Mouse (Mus musculus) effector memory CD4-positive, alpha-beta T cell, adult 5 months (primary cell): Measurements from ENCODE around the gene Arhgap22. TPM values are rescaled to one million over a fixed set of nuclear protein-coding genes. Genes with fewer than 3 reads are reported as not detected.

ENCODE experiments used
- polyA plus RNA-seq: library from polyadenylated mRNA; unstranded; fragments of 100-300 nt; shearing (Covaris generic); gene quantifications from one replicate; pipeline ENCODE4 v1.2.1, GENCODE M21; 2017

The Arhgap22 gene
- polyA plus RNA-seq = not detected

DNA sequence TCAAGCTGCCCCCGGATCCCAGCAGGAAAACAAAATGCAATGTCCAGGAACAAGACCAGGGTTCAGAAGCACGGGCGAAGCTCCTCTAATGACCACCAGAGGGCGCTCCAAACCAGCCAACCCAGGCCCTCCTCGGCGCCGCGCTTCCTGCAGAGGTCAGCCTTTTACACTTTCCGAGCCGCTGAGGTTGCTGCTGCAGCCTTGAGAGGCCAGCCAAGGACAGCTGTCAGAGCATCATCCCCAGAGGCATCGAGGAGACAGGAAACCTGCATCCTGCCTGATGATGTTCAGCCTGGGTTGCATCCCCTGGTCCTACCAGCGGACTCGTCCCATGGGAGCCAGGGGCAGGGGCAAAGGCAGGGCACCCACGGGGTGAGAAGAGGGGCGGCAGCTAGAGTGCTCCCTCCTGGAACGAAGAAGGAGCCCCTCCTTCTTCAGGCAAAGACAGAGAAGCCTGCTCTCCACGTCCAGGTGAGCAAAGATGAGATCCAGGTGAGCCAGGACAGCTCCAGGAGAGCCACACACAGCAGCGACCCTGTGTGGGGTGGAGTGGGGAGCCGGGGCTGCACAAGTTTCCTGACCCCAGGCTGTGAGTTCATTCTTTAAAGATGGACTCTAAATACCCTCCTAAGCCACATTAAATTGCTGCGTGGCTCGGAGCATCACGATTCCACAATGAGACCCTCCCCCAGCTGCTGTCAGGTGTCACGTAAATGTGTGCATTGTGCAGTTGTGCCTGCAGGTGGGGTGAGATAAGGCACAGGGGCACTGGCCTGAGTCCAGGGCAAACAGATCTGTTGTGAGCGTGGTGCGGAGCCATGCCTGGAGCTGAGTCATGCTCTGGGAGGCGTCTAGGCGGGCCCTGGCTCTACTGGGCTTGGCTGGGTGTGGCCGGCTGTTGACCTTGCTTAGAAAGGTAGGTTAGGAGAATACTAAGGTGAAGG is at the start of gene Arhgap22:
Arhgap22 (plus strand) TSS at position 204 of the 944 bp plus-strand sequence.

DNA sequence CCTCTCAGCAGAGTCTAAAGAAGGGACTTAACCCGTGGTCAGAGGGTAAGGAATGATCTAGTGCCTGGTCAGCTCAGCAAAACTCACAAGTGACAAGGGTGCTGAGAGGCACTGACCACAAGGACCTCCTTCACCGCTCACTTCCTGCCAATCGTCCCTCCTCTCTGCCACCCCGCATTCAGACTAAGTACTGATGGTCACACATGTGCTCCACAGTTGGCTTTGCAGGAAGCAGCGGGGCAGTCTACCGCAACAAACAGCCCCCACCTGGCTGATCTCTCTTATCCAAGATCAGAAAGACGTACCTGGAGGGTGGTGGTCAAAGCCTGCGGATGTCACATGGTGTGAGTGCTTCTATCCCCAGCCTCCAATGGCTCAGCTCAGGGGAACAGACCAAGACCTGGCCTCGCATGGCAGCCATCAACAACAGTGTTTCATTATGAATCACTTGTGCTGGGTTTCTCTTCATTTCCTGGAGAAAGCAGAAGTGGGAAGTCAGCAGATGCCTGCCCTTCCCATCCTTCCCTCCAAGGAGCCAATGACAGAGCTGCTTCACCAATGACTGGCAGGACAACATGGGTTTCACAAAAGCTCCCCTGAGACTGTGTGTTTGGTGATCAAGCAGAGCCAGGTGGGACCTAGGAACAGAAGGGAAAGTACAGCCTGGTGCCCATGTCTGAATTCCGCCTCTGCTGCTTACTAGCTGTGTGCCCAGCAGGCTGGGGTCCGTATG is 28.6 kb upstream of the Arhgap22 start, which contains the start of gene Wdfy4:
Wdfy4 (minus strand) TSS at position 441 of the 733 bp plus-strand sequence.

Other genes starting within 250 kb of the Arhgap22 start
- not detected for gene Lrrc18, start 222.6 kb upstream of the Arhgap22 start, polyA plus RNA-seq
- not detected for gene Wdfy4, start 28.5 kb upstream of the Arhgap22 start, polyA plus RNA-seq
- gene Mapk8, start 233.1 kb downstream of the Arhgap22 start, polyA plus RNA-seq = 10.0 TPM